Mouse (Mus musculus) limb, embryonic 11.5 days (tissue): Measurements from ENCODE around the gene Rtn4rl1. TPM values are rescaled to one million over a fixed set of nuclear protein-coding genes. Genes with fewer than 3 reads are reported as not detected.

Experiments
- ATAC-seq: fragments of 200-750 bp; cut with Nextera tagmentation; 2 replicates; pipeline ENCODE4 v1.8.0; 2017; ENCODE audit warnings: low read depth; ENCODE audit not compliant: insufficient number of reproducible peaks, low FRiP score, low TSS enrichment
- DNase-seq: peaks from one replicate; pipeline ENCODE4 v3.0.0-alpha.2; 2015; ENCODE audit warnings: low spot score
- H3K27ac ChIP-seq: fragments of 300-500 bp; sonication (generic); replicated peaks from 2 replicates; pipeline ENCODE4 v1.5.1; 2014; ENCODE audit warnings: low read depth, mild to moderate bottlenecking, low read length
- H3K27me3 ChIP-seq: fragments of 300-500 bp; sonication (generic); 2 replicates; pipeline ENCODE4 v1.6.1; 2014; ENCODE audit warnings: mild to moderate bottlenecking, low read length, mixed read lengths; ENCODE audit not compliant: control insufficient read depth, insufficient read depth
- H3K36me3 ChIP-seq: fragments of 300-500 bp; sonication (generic); 2 replicates; pipeline ENCODE4 v1.6.1; 2014; ENCODE audit warnings: mild to moderate bottlenecking, low read length, moderate library complexity, mixed read lengths; ENCODE audit not compliant: control insufficient read depth, insufficient read depth
- H3K4me1 ChIP-seq: fragments of 300-500 bp; sonication (generic); 2 replicates; pipeline ENCODE4 v1.6.1; 2014; ENCODE audit warnings: low read length, mixed read lengths; ENCODE audit not compliant: control insufficient read depth, insufficient read depth
- H3K4me2 ChIP-seq: fragments of 300-500 bp; sonication (generic); 2 replicates; pipeline ENCODE4 v1.6.1; 2014; ENCODE audit warnings: low read depth, mild to moderate bottlenecking, moderate library complexity; ENCODE audit not compliant: severe bottlenecking
- H3K4me3 ChIP-seq: fragments of 300-500 bp; sonication (generic); 2 replicates; pipeline ENCODE4 v1.5.1; 2014; ENCODE audit warnings: low read depth, low read length
- H3K9ac ChIP-seq: fragments of 300-500 bp; sonication (generic); 2 replicates; pipeline ENCODE4 v1.6.1; 2014; ENCODE audit warnings: mild to moderate bottlenecking, low read length
- H3K9me3 ChIP-seq: fragments of 300-500 bp; sonication (generic); 2 replicates; pipeline ENCODE4 v1.6.1; 2016; ENCODE audit warnings: low read length; ENCODE audit not compliant: control insufficient read depth
- WGBS: fragments of 180-500 bp; shearing (Covaris S2); extraction: QIAGEN DNeasy Blood & Tissue Kit; methylation state at CpG from one replicate; pipeline ENCODE4 v1.1.7; 2014; 5-methylcytosine and 5-hydroxymethylcytosine counted together
- polyA plus RNA-seq: library from polyadenylated mRNA; unstranded; fragments of >200 nt; fragmentation: Nextera tagmentation; extraction: Ambion mirVana; gene quantifications from 2 replicates; pipeline ENCODE4 v1.2.1, GENCODE M21; 2014

The Rtn4rl1 gene
- polyA plus RNA-seq, 1 experiment from 2014 or later: 0.75 TPM

- Histone ChIP-seq H3K4me2 (peak overlapping the region; percentile 30), H3K9me3 (no peaks in the 10 kb centered on the region), H3K27me3 (no peaks in the 10 kb centered on the region), H3K27ac (no peak overlapping the region), H3K4me1 (no peaks in the 10 kb centered on the region; the same call in 1 of the 2 replicates), H3K4me3 (no peak overlapping the region), H3K9ac (no peak overlapping the region; the same call in 1 of the 2 replicates), H3K36me3 (no peaks in the 10 kb centered on the region)
- WGBS: 4% methylated on average over 16 of the region's 16 CpGs
- DNase-seq (peak; percentile 39), ATAC-seq (no peak)
Measured at GRCm38 (mm10) chr11:75234745-75235144, 41.2 kb downstream of the Rtn4rl1 start.

GRCm38 (mm10) chr11:75240158-75240934 lies 46.8 kb downstream of the Rtn4rl1 start:
- 0 out of 2 replicates have a peak, but pooled peaks cover 1% of the 10 kb centered on the region for H3K4me1 ChIP-seq
- no peak overlapping the region for H3K27ac ChIP-seq
- H3K27me3 ChIP-seq: no peaks in the 10 kb centered on the region
- H3K9me3 ChIP-seq: no peaks in the 10 kb centered on the region
- no peaks in the 10 kb centered on the region for H3K36me3 ChIP-seq
- no peak overlapping the region for H3K9ac ChIP-seq
- no peak overlapping the region for H3K4me2 ChIP-seq
- DNase-seq: no peak
- no peak overlapping the region for H3K4me3 ChIP-seq
- WGBS: 77% methylated on average over 13 of the region's 13 CpGs
- ATAC-seq: no peak

- no peak overlapping the region for H3K4me3 ChIP-seq
- no peaks in the 10 kb centered on the region for H3K36me3 ChIP-seq
- H3K4me2 ChIP-seq: no peak overlapping the region
- no peak overlapping the region for H3K27ac ChIP-seq
- no peak overlapping the region for H3K9ac ChIP-seq
- no peak for DNase-seq
- ATAC-seq: no peak
- WGBS: 85% methylated on average over 9 of the region's 9 CpGs
- no peaks in the 10 kb centered on the region for H3K9me3 ChIP-seq
- peaks cover 5% of the 10 kb centered on the region for H3K4me1 ChIP-seq
- H3K27me3 ChIP-seq: no peaks in the 10 kb centered on the region
Measured at GRCm38 (mm10) chr11:75242710-75243255, 49.2 kb downstream of the Rtn4rl1 start.

GRCm38 (mm10) chr11:75244368-75245275 lies 51.0 kb downstream of the Rtn4rl1 start:
- no peaks in the 10 kb centered on the region for H3K9me3 ChIP-seq
- 86% methylated on average over 11 of the region's 11 CpGs for WGBS
- H3K4me3 ChIP-seq: no peak overlapping the region
- no peak for ATAC-seq
- no peak overlapping the region for H3K27ac ChIP-seq
- no peak overlapping the region for H3K4me2 ChIP-seq
- H3K4me1 ChIP-seq: peaks cover 9% of the 10 kb centered on the region
- H3K36me3 ChIP-seq: no peaks in the 10 kb centered on the region
- no peak for DNase-seq
- H3K9ac ChIP-seq: no peak overlapping the region
- no peaks in the 10 kb centered on the region for H3K27me3 ChIP-seq

GRCm38 (mm10) chr11:75245372-75246330 lies 52.1 kb downstream of the Rtn4rl1 start:
- H3K27me3 ChIP-seq: no peaks in the 10 kb centered on the region
- no peak overlapping the region for H3K27ac ChIP-seq
- WGBS: 42% methylated on average over 16 of the region's 16 CpGs
- H3K9ac ChIP-seq: no peak overlapping the region
- peaks cover 9% of the 10 kb centered on the region for H3K4me1 ChIP-seq
- no peak for DNase-seq
- no peak overlapping the region for H3K4me2 ChIP-seq
- no peak for ATAC-seq
- no peak overlapping the region for H3K4me3 ChIP-seq
- no peaks in the 10 kb centered on the region for H3K36me3 ChIP-seq
- no peaks in the 10 kb centered on the region for H3K9me3 ChIP-seq

- H3K9me3 ChIP-seq: no peaks in the 10 kb centered on the region
- no peak for ATAC-seq
- WGBS: 90% methylated on average over 8 of the region's 8 CpGs
- no peaks in the 10 kb centered on the region for H3K27me3 ChIP-seq
- no peak overlapping the region for H3K4me2 ChIP-seq
- no peak overlapping the region for H3K27ac ChIP-seq
- no peak for DNase-seq
- no peak overlapping the region for H3K4me3 ChIP-seq
- H3K9ac ChIP-seq: no peak overlapping the region
- H3K4me1 ChIP-seq: peaks cover 9% of the 10 kb centered on the region
- H3K36me3 ChIP-seq: no peaks in the 10 kb centered on the region
Measured at GRCm38 (mm10) chr11:75246589-75246988, 53.0 kb downstream of the Rtn4rl1 start.

GRCm38 (mm10) chr11:75247137-75247730 lies 53.7 kb downstream of the Rtn4rl1 start:
- Histone ChIP-seq H3K9ac (no peak overlapping the region), H3K9me3 (no peaks in the 10 kb centered on the region), H3K36me3 (no peaks in the 10 kb centered on the region), H3K4me1 (peaks cover 9% of the 10 kb centered on the region), H3K27me3 (no peaks in the 10 kb centered on the region), H3K4me2 (no peak overlapping the region), H3K4me3 (no peak overlapping the region), H3K27ac (no peak overlapping the region)
- 93% methylated on average over 10 of the region's 10 CpGs for WGBS
- DNase-seq (no peak), ATAC-seq (no peak)
